In genomic region chr13:108501386-108501785, GRCm38 (mm10) we compare ENCODE assay signal across 29 mouse cellular contexts. TPM values are rescaled to one million over a fixed set of nuclear protein-coding genes. Genes with fewer than 3 reads are reported as not detected.
A peak's percentile ranks its signal among the peaks of the same experiment; 100 is the strongest.
DNase-seq lines count a peak whose midpoint lies in the region; ATAC-seq and TF ChIP-seq lines count a peak whose summit lies in the region.
"Had no signal": no experiment of that assay in that cellular context is flagged by ENCODE, and none has a peak within 500 bp of the region (broad histone marks: within the 10 kb centered on the region; RNA-seq: fewer than 3 reads in every experiment).

No protein-coding gene starts in this region.

- no peaks in the 10 kb centered on the region for H3K4me1 ChIP-seq in forebrain, embryonic 16.5 days (replicated peaks; ENCODE audit: control insufficient read depth, insufficient read depth, low read length)
- 0 out of 2 replicates have a peak, but pooled peaks cover 6% of the 10 kb centered on the region for H3K4me1 ChIP-seq in forebrain, embryonic 15.5 days
- H3K4me1 ChIP-seq: forebrain, embryonic 12.5 days; liver, embryonic 15.5 days; midbrain, embryonic 13.5 days; neural tube, embryonic 15.5 days; stomach, embryonic 15.5 days had no signal

- no peak overlapping the region for H3K27ac ChIP-seq in forebrain, embryonic 16.5 days (ENCODE audit: low read length)
- H3K27ac ChIP-seq in forebrain, embryonic 15.5 days (replicated peaks): no peak overlapping the region
- H3K27ac ChIP-seq in layer of hippocampus, adult 2 months: 0 out of 2 replicates have a peak overlapping the region, but pooled peaks have one; percentile 7
- H3K27ac ChIP-seq: embryonic facial prominence, embryonic 13.5 days; forebrain, embryonic 12.5 days; hindbrain, embryonic 15.5 days; liver, embryonic 15.5 days; lung, embryonic 15.5 days; midbrain, embryonic 13.5 days; neural tube, embryonic 15.5 days; stomach, embryonic 15.5 days had no signal

- in situ Hi-C loops in Patski (cut with MboI; ENCODE audit: low pct_unique_long_range_greater_than_20kb): no loop called here

- CTCF ChIA-PET in Patski (lab: Charles Lee): no interaction called here

- no peaks in the 10 kb centered on the region for H3K9me3 ChIP-seq in forebrain, embryonic 16.5 days (ENCODE audit: control insufficient read depth, low read length)
- H3K9me3 ChIP-seq in forebrain, embryonic 15.5 days: no peaks in the 10 kb centered on the region
- H3K9me3 ChIP-seq: embryonic facial prominence, embryonic 13.5 days; forebrain, embryonic 12.5 days; hindbrain, embryonic 15.5 days; liver, embryonic 15.5 days; lung, embryonic 15.5 days; midbrain, embryonic 13.5 days; neural tube, embryonic 15.5 days; stomach, embryonic 15.5 days had no signal

- no peaks in the 10 kb centered on the region for H3K36me3 ChIP-seq in forebrain, embryonic 16.5 days (ENCODE audit: control insufficient read depth, insufficient read depth)
- H3K36me3 ChIP-seq in forebrain, embryonic 15.5 days: no peaks in the 10 kb centered on the region
- no peaks in the 10 kb centered on the region for H3K36me3 ChIP-seq in myocyte (ENCODE audit: control insufficient read depth, insufficient read depth)
- H3K36me3 ChIP-seq: embryonic facial prominence, embryonic 13.5 days; forebrain, embryonic 12.5 days; hindbrain, embryonic 15.5 days; liver, embryonic 15.5 days; lung, embryonic 15.5 days; midbrain, embryonic 13.5 days; neural tube, embryonic 15.5 days; stomach, embryonic 15.5 days had no signal

- TF ChIP-seq CTCF in layer of hippocampus, adult 2 months (conservative IDR thresholded peaks at IDR 0.05): no peak
- TF ChIP-seq CTCF in Patski (IDR thresholded peaks at IDR 0.05): no peak

- POLR2A ChIA-PET in Patski (lab: Charles Lee): no interaction called here

- no peak overlapping the region for H3ac ChIP-seq in myocyte (ENCODE audit: control insufficient read depth, insufficient read length)

- 0 out of 2 replicates have a peak, but pooled peaks have one; percentile 43 for ATAC-seq in forebrain, embryonic 16.5 days
- no peak for ATAC-seq in forebrain, embryonic 15.5 days (replicated peaks)
- peak; percentile 47 for ATAC-seq in Patski
- ATAC-seq: activated CD4-positive, CD25-positive, alpha-beta regulatory T cell, adult 4 months; inflammation-experienced regulatory T-cells, adult 6 months; midbrain, embryonic 13.5 days had no signal

- WGBS in forebrain, embryonic 16.5 days: 82% methylated on average over 1 of the region's 1 CpGs
- 71% methylated on average over 1 of the region's 1 CpGs for WGBS in forebrain, embryonic 15.5 days

- H3K27me3 ChIP-seq in forebrain, embryonic 16.5 days (replicated peaks; ENCODE audit: control insufficient read depth, insufficient read depth, low read length): no peaks in the 10 kb centered on the region
- no peaks in the 10 kb centered on the region for H3K27me3 ChIP-seq in forebrain, embryonic 15.5 days
- no peaks in the 10 kb centered on the region for H3K27me3 ChIP-seq in Patski
- H3K27me3 ChIP-seq in myocyte (ENCODE audit: control insufficient read depth, insufficient read depth, insufficient read length): no peaks in the 10 kb centered on the region
- H3K27me3 ChIP-seq: embryonic facial prominence, embryonic 13.5 days; forebrain, embryonic 12.5 days; hindbrain, embryonic 15.5 days; lung, embryonic 15.5 days; midbrain, embryonic 13.5 days; neural tube, embryonic 15.5 days; stomach, embryonic 15.5 days had no signal

- no peak overlapping the region for H3K4me3 ChIP-seq in forebrain, embryonic 16.5 days (replicated peaks; ENCODE audit: low read length)
- no peak overlapping the region for H3K4me3 ChIP-seq in forebrain, embryonic 15.5 days
- H3K4me3 ChIP-seq in layer of hippocampus, adult 2 months: no peak overlapping the region
- H3K4me3 ChIP-seq in myocyte: no peak overlapping the region
- H3K4me3 ChIP-seq: embryonic facial prominence, embryonic 13.5 days; forebrain, embryonic 12.5 days; hindbrain, embryonic 15.5 days; liver, embryonic 15.5 days; lung, embryonic 15.5 days; midbrain, embryonic 13.5 days; neural tube, embryonic 15.5 days; stomach, embryonic 15.5 days had no signal

- no peak overlapping the region for H3K4me2 ChIP-seq in forebrain, embryonic 16.5 days (ENCODE audit: low read length)
- no peak overlapping the region for H3K4me2 ChIP-seq in forebrain, embryonic 15.5 days (replicated peaks)
- peak overlapping the region; percentile 12 for H3K4me2 ChIP-seq in myocyte (ENCODE audit: low read depth)
- H3K4me2 ChIP-seq: forebrain, embryonic 12.5 days; hindbrain, embryonic 15.5 days; liver, embryonic 15.5 days; lung, embryonic 15.5 days; midbrain, embryonic 13.5 days; neural tube, embryonic 15.5 days; stomach, embryonic 15.5 days had no signal

- no peak overlapping the region for H3K9ac ChIP-seq in forebrain, embryonic 16.5 days (replicated peaks; ENCODE audit: low read depth, low read length)
- H3K9ac ChIP-seq in forebrain, embryonic 15.5 days (replicated peaks): no peak overlapping the region
- H3K9ac ChIP-seq: embryonic facial prominence, embryonic 13.5 days; forebrain, embryonic 12.5 days; hindbrain, embryonic 15.5 days; liver, embryonic 15.5 days; lung, embryonic 15.5 days; midbrain, embryonic 13.5 days; neural tube, embryonic 15.5 days; stomach, embryonic 15.5 days had no signal

- peak in 1 of 2 experiments; percentile 15 for DNase-seq in layer of hippocampus, adult 2 months (ENCODE audit: low spot score in 2 of 2)
- no peak for DNase-seq in layer of hippocampus, postnatal 14 days (ENCODE audit: low spot score in 2 of 2)
- no peak for DNase-seq in Patski (ENCODE audit: low read depth, low spot score)
- no peak for DNase-seq in adrenal gland, adult 2 months
- no peak for DNase-seq in c-Kit-positive CD71-positive TER-119-positive erythroid progenitor cells, embryonic 14.5 days (ENCODE audit: low spot score)
- DNase-seq: adrenal gland, adult 8-10 months; cerebellum, adult 11 months; cerebellum, adult 9-10 months; cerebellum, postnatal 36 days; gastrocnemius, postnatal 10 days; heart, postnatal 4 days; kidney, adult 18-20 months; layer of hippocampus, postnatal 36 days; left cerebral cortex, postnatal 4 days; right cerebral cortex, postnatal 25 days; thymus, postnatal 14 days had no signal

- TF ChIP-seq POLR2A in myocyte (IDR thresholded peaks at IDR 0.05; ENCODE audit: insufficient read length, low read depth): no peak

- no peaks in the 10 kb centered on the region for H3K79me2 ChIP-seq in myocyte (ENCODE audit: control insufficient read depth, insufficient read depth)

TF ChIP-seq in myocyte, 11 proteins besides CTCF, POLR2A, EP300 and RAD21:
- no peak for TF ChIP-seq SRF (IDR thresholded peaks at IDR 0.05; ENCODE audit: control insufficient read depth, insufficient read length, low read depth)
- no peak for TF ChIP-seq TCF12 (IDR thresholded peaks at IDR 0.05; ENCODE audit: insufficient read depth, poor library complexity, severe bottlenecking)
- no peak for TF ChIP-seq MYOG (IDR thresholded peaks at IDR 0.05; ENCODE audit: control insufficient read depth in 1 of 3, insufficient read depth in 1 of 3, insufficient read length in 2 of 3, low read depth in 2 of 3)
- TF ChIP-seq TCF3 (IDR thresholded peaks at IDR 0.05; ENCODE audit: insufficient read length, low read depth): no peak
TF ChIP-seq in myocyte: peak in this region for 0.

RNA-seq across cellular contexts. Expression of gene Pde4d, which starts 51.6 kb away (rescaled TPM):
- 16.0 and 20.5 TPM in 2 replicates for polyA plus RNA-seq in forebrain, embryonic 16.5 days (2015; fragmentation: Nextera tagmentation; extraction: Ambion mirVana)
- polyA plus RNA-seq in forebrain, embryonic 15.5 days (2015; fragmentation: Nextera tagmentation; extraction: Ambion mirVana): 15.8 and 16.3 TPM in 2 replicates
- total RNA-seq in layer of hippocampus, adult 2 months (2021): 10 to 100 TPM; 72.2 to 73.8 TPM
- total RNA-seq in layer of hippocampus, postnatal 14 days (2021): 10 to 100 TPM; 72.4 to 79.0 TPM
- 3.4 TPM for polyA plus RNA-seq in Patski (2021)
- polyA plus RNA-seq in myocyte (2012; fragmentation: generic; extraction: Trizol): 8.2 TPM
- total RNA-seq in adrenal gland, adult 2 months (2021): 10 to 100 TPM; 38.5 to 71.4 TPM
- 3.6 and 4.9 TPM in 2 replicates for polyA plus RNA-seq in adrenal gland, adult 2 months (2012; rRNA removed)
